Mouse (Mus musculus): ENCODE results near the gene Azin2.

DNA sequence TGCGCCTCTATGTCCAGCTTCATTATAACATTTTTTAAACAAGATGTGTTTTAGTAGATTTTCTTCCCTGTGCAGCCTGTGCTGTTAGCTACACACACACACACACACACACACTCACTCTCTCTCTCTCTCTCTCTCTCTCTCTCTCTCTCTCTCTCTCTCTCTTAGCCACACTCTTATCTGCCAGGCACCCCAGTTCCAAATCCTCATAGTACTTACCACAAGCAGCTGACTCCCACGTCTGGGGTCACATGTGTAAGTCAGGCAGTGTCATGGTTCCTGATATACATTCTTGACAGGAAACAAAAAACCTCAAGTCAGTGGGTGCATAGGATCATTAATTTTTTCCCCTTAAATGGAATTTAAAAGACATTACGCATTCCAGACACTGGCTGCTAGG, 46.4 kb upstream of the Azin2 start:
- TF ChIP-seq CTCF (IDR thresholded peaks at IDR 0.05; ENCODE audit: borderline replicate concordance, control insufficient read depth, extremely low read depth, insufficient read depth, low read length, poor library complexity), result no peak
- no peak for TF ChIP-seq POLR2A (IDR thresholded peaks at IDR 0.05; ENCODE audit: control insufficient read depth, extremely low read depth, insufficient read depth, low read length, poor library complexity)

Data from thymus, adult 2 months (tissue).